Mouse (Mus musculus): ENCODE measurements around the gene Fnip2.

The Fnip2 gene

DNA sequence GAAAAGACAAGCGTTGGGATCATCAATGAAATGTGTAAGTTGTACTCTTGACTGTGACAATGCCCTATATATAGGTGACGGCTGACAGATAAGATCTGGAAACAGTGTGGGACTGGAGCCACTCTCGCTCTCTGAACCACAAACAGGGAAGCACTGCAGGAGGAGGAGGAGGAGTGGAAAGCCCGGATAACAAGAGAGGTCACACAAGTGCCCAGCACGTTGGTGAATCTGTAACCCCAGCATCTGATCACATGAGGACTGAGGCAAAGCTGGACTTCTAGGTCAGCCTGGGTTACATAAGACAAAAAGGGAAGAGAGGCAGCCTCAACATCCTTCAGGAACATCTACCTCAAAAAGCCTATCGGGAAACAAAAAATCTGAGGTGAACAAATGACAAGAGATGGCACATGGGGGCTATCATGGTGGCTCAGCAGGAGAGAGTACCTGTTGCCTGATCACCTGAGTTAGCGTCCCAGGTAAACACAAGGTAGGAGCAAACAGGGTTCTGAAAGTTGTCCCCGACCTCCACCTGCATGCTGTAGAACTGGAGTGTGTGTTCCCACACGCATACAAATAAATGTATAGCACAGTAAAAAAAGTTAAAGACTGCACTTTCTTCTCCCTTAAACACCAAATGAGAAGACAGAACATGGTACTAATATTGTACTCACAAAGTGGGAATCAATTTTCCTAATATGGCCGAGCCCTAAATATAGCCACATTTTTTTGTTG, 2.6 kb downstream of the Fnip2 start:
- DNase-seq (ENCODE audit: low read depth, low spot score) = no peak

DNA sequence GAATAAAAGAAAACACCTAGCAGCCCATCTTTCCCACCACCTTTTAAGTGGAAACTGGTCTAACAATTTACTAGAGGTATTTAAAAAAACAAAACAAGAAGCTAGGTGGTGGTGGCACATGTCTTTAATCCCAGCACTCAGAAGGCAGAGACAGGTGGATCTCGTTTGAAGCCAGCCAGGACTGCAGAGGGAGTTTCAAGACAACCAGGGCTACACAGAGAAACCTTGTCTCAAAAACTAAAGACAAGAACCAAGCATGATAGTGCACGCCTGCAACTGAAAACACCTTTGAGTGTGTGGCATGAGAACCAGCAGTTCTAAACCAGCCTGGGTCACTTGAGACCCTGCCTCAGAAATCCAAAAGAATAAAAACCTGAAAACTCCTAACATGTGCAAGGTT, 4.1 kb downstream of the Fnip2 start:
- no peak for DNase-seq (ENCODE audit: low read depth, low spot score)

DNA sequence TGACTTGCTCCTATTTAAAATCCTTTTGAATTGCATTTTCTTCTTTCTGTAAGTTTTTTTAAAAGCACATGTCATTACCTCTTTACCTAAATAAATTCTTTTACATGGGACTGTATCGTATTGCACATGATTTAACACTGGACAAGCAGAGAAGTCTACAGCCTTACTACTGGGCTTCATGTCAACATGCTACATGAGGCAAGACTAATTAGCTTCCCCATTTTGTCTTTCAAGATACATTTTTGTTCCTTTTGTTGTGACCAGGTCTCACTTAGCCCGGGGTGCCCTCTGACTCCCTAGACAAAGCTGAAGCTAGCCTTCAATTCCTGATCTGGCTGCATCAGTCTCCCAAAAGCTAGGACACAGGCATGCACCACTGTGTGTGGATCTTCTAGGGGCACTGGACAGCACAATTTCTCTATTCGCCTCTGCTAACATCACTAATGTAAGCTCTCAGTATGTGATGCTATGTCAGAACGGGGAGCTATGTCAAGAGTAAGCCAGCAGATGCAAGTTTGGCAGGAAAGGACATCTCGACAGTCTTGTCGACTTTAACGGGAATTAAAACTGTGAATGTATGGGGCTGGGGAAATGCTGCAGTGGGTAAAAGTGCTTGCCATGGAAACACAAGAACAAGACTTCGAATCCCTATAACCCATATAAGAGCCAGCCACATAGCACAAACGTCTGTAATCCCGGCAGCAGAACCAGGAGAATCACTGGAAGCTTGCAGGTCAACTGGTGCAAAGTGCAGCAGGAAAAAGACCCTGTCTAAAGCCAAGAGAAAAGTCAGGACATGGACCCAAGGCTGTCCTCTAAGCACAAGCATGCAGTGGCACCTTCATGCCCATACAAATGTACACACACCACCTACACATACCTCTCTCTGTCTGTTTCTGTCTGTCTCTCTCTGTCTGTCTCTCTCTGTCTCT, 5.5 kb downstream of the Fnip2 start:
- no peak for DNase-seq (ENCODE audit: low read depth, low spot score)

DNA sequence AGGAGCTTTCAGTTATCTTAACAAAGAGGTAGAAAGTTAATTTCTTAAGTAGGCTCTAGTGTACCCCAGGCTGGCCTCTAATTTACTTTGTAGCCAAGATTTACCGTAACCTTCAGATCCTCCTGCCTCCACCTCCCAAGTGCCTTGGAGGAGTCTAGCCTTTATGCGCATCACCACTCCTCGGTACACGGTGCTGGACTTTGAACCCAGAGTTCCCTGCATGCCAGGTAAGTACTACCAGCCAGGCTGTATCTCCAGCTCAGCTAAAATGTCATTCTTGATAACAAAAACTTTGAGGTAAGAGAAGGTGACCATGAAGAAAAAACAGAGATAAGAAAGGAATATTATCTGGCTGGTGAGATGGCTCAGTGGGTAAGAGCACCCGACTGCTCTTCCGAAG, 7.0 kb downstream of the Fnip2 start:
- DNase-seq (ENCODE audit: low read depth, low spot score) = no peak

- no peak for DNase-seq (ENCODE audit: low read depth, low spot score)
Measured at GRCm38 (mm10) chr3:79559773-79560045, 7.9 kb downstream of the Fnip2 start.

DNA sequence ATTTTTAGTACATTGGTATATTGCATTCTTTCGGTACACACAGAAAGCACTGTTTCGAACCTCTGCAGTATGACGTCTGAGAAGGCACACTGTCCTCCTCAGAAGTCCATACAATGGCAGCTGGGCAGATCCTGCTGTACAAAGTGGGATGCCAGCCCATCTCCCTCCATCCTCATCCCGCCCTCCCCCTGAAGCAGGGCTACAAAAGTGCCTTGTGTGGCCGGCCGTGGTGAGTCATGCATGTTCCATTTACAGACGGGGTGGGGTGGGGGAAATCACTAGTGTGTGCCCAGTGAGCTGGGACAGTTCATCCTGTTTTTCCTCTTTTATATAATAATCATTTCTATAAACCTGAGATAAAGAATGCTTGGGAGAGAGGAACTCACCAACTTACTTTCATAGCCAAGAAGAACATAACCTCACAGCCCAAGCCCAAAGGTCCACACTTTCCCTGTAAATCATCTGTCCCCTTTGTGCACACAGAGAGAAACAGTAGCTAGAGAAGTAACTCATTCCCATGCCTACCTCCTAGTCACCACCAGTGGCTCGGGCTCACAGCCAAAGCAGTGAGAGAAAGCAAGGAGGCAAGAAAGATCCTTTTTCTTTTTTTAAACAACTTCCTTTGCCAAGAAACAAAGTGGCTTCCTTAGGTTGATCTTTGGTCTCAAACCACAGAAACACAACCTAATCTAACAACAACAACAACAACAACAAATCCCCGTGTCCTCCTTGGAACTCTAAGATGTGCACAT, 8.4 kb downstream of the Fnip2 start:
- DNase-seq (ENCODE audit: low read depth, low spot score) = no peak

DNA sequence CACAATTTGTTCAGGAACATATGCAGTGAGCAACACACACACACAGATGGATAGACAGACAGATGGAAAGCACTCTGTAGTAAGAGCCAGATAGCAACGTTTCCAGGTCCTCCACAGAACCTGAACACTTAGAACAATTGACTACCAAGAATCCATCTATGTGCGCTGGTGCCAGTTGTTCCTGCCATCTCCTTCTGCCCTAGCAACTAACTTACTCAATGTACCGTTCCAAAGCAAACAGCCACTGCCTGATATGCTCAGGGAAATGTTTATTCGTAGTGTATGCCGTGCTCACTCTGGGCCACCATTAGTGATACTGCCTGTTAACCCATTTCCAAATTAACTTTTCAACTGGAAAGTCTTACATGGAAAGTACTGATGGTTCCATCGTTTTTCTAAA, 12.5 kb downstream of the Fnip2 start:
- no peak for DNase-seq (ENCODE audit: low read depth, low spot score)

- DNase-seq (ENCODE audit: low read depth, low spot score) = no peak
Measured at GRCm38 (mm10) chr3:79553779-79554178, 13.8 kb downstream of the Fnip2 start.

DNA sequence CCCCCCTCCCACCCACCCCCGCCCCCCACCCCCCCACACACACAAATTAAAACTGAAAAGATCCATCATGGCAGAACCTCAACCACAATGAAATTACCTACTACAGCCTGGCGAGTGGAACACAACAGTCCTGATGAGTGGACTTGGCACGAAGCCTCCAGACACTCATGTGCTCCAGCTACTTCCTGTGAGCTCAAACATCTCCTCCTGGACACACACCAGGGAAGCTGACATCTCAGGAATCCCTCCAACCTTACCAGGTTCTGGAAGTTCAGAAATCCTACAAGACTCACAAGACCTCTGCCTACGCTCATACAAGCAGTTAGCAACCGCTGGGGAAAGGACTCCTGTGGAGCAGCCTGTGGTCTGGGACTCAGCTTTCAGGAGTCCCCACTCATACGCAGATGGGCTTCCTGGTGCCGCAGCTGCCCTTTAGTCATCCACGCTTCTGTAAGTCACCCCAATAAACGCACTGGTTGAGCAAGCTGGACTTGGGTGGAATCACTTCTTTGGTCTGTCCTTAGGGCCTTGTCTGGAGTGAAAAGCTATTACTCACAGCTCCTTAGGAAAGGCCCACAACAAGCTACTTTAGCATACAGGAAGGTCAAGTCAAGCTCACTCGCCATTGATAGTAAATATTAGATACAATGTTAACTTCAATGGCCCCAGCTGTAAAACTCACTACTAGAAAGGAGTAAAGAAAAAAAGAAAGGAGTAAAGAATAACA, 15.6 kb downstream of the Fnip2 start:
- no peak for DNase-seq (ENCODE audit: low read depth, low spot score)

DNA sequence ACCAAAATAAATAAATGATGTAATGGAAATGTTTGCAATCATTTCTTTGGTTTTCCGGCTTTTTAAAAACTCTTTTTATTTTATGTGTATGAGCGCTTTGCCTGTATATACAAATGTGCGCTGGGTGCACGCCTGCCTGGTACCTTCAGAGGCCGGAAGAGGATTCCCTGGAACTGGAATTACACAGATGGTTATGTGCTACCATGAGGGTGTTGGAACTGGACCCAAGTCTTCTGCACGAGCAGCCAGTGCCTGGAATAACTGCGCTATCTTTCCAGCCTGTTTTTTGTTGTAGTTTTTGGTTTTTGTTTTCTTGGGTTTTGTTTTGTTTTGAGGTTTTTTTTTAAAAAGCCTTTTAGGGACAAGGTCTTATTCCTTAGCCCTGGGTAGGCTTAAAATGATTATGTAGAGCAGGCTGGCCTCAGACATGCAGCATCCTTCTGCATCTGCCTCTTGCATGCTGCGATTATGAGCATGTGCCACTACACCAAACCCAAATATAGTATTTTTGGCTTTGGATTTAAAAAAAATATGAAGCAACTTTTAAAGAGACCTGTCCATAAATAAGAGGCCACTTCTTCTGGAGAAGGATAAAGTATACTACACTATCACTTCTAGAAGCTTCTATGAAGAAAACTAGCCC, 17.7 kb downstream of the Fnip2 start:
- DNase-seq (ENCODE audit: low read depth, low spot score) = no peak

DNA sequence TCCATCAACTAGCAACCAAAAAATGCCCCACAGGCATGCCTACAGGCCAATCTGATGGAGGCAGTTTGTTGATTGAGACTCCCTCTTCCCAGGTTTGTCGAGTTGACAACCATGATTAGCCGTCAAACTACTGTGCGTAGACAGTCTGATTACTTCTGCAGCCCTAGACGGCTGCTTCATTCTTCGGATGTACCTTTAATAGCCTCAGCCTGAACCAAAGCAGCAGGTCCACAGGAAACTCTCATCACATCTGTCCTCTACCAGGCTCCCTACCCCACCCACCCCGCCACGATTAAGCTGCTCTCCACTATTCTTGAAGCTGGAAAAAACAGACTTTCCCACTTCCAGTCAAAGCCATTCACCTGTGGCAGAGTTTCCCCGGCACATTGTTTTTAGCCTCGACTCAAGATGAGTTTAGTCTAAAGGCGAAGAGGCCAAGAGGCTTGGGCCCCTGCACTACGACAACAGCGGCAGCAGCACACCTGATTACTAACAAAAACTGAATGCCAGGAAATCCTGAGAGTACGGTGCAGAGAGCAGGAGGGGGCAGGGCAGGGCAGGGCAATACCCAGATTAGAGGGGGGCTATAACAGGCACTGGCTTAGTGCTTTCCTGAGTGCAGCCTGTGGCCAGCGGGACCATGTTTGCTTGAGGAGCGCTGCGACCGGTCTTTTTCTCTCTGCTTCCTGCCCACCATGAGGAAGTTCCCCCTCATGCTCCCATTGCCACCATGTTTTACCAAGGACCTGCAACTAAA, 18.7 kb downstream of the Fnip2 start:
- no peak for DNase-seq (ENCODE audit: low read depth, low spot score)

- DNase-seq (ENCODE audit: low read depth, low spot score) = peak; percentile 56
Measured at GRCm38 (mm10) chr3:79542585-79542984, 25.0 kb downstream of the Fnip2 start.

DNA sequence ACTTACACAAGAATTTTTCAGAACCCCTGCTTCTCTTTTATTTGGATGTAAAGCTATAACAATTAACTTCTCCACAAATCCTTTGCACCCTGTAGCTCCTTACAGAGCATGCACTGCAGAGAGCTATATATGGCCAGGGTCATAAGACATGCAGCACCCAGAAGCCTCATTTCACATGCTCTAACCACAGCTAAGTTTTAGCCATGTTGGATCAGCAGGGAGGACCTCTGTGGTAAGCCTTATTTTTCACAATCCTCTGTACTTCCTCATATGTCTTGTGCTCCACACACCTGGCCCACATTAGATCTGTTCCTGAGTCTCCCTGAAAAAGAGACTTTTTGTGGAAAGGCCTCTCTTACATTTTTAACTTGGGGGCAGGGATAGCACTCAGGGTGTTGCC, 27.9 kb downstream of the Fnip2 start:
- DNase-seq (ENCODE audit: low read depth, low spot score) = no peak

DNA sequence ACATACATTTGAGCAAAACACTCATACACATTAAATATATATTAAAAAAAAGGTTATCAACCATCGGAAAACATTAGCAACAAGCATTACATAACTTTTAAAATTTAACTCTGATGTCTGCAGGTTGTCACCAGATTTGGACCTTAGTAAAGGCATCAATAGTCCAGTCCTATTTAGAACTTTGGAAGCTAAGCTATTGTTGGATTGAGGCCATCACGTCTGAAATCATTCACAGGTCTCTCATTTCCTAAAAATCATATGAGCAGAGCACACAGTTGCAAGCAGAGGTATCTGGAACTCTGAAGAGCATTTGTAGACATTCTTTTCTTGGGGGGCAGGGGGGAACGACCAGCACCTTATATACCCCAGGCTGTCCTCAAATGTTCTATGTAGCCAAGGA, 28.5 kb downstream of the Fnip2 start:
- DNase-seq (ENCODE audit: low read depth, low spot score) = no peak

- DNase-seq (ENCODE audit: low read depth, low spot score) = no peak
Measured at GRCm38 (mm10) chr3:79538342-79538741, 29.3 kb downstream of the Fnip2 start.

DNA sequence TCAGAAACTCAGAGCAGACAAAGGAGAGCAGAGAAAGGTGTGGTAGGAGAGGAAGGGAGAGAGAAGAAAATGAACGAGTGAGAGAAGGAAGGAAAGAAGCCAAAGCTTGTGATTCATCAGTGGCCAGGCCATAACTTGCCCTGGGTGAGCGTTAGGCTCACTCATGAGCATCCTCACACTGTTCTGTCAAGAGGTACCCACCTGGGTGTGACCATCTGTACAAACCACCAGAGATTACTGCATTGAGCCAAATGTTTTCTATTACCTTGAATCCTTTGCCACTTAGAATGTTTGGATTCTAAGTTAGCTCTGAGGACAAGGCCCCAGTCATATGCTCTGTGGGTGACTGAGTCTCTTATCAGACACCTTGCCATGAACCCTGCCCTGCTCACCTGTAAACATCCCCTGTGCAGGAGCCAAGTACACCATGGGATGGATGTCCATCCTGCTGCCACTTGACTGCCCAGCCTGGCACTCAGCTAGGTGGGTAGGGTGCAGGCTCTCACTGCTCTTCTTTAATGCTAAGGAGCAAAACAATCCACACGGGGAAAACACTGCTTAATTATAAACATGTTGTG, 29.9 kb downstream of the Fnip2 start:
- DNase-seq (ENCODE audit: low read depth, low spot score) = no peak

- DNase-seq (ENCODE audit: low read depth, low spot score) = no peak
Measured at GRCm38 (mm10) chr3:79537023-79537422, 30.6 kb downstream of the Fnip2 start.

DNA sequence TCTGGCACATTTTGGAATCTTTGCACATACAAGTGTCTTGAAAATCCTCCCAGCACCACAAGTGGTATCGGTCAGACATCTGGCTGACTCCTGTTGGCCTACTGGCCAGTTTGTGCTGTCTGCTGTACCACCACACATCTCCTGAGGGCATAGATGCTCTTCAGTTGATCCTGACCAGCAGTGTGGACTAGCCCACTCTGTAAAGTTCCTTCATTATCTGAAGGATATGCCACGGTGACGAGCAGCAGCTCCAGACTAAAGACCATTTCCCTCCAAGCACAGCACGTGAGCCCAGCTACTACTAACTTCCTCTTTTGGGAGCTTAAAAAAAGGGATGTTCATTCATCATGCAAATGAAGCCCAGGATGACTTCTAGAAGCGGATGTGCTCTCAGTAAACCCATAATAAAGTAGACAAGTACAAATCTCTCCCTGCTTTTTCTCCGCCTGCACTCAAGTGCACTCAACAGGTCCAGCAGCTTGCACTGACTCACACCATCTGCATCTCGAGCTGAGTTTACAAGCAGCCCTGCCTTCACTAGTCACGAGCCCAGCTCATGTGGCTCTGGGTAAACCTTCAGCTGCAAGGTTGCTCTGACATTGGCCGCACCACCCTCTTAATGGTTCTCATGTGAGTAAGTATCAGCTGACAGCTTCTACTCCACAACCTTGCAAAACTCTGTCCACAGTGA, 35.9 kb downstream of the Fnip2 start:
- no peak for DNase-seq (ENCODE audit: low read depth, low spot score)

DNA sequence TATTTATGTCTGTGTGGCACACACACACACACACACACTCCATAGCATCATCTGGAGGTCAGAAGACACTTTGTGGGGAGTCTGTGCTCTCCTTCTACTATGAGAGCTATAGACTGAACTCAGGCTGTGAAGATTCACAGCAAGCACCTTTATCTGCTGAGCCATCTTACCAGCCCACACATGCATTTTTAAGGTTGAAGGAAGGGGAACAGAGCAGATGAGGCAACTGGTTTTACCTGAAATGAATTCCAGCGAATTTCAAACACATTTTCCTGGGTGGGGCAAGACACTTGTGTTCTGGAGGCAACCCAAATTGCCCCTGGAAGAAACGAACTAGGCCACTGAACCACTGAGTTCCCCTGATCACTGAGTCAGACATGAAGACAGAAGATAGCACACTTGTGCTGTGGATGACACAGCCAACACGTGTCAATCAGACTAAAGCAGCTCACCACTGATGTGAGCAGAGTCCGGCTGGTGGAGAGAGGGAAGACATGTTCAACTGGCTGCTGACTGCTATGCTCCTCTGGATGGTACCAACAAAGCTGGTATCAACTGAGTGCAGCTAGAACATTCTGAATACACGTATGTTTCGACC, 38.0 kb downstream of the Fnip2 start:
- no peak for DNase-seq (ENCODE audit: low read depth, low spot score)

All from c-Kit-negative CD71-positive TER-119-positive erythroid progenitor cells, embryonic 14.5 days (primary cell).